Mouse (Mus musculus) forelimb bud, embryonic 11.5 days (tissue): ENCODE data around the gene Frmd4a.

Experiments
- DNase-seq: peaks from one replicate; pipeline ENCODE4 v3.0.0-alpha.2; 2012; ENCODE audit warnings: low read depth, low spot score

Frmd4a gene

DNA sequence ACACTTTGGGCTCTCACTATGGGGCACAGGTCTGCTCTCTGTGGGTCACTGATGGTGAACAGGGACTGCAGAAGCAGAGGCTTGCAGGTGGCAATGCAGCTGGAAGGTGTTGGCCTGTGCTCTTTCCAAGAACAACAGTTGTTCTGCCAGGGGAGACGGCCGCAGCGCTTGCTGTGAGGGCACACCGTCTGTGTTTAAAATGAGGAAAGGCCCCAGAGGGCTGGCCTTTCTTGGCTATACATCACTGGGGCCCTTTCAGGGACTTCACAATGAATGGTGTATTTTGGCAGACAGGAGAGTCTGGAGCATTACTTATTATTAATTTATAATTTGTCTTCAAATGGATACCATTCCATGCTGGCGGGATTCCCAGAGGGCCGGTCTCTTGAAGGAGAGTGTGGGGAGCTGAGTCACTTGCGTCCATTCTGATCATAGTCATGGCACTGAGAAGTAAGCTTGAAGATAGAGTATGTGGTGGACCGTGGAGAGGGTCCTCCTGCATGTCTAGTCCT lies 268.9 kb downstream of the Frmd4a start:
- DNase-seq, result no peak

DNA sequence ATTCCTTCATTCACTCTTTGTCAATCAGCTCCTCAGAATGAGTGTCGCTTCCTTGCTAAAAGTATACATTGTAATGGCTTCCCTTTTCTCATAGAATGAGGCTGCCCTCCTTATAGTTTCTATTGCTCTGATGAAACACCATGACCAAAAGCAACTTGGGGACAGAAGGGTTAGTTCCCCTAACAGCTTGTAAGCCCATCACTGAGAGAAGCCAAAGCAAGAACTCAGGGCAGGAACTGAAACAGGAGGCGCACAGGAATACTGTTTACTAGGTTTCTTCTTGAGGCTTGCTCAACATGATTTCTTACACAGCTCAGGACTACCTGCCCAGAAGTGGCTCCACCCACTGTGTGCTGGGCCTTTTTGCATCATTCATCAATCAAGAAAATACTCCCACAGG lies 273.0 kb downstream of the Frmd4a start:
- DNase-seq, result no peak

DNA sequence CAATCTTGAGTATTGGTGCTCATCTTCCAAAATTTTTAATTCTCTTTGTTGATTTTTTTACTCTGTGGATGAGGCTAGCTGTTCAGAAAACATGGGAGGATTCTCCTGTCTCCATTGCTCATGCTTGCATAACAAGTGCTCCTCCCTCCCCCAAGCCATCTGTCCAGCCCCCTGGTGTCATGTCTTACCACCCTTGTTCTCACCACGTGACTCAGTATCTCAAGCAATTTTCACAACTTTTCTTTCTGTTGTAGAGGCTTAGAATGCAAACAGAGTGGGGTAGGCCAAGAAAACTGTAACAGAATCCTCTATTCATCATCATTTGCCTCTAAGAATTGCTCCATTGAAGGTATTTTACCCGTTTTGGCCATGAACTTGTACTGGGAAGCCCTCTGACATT lies 273.6 kb downstream of the Frmd4a start:
- DNase-seq, result no peak

DNA sequence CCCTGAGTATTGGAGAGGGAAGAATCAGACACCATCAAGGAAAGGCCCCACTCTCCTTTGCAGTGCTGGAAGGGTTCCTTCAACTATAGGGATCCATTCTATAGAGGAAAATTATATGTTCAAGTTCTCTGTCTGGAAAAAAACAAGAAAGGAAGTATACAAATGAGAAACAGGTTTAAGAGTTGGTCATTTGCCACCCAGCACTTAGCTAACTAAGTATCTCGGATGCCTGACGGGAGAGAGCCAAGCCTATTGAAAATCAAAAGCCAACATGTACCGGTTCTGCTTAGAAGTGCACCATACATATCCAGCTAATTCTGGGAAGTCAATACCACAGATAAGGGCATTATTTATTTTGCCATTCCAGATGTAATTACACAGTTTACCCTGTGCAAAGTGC lies 274.2 kb downstream of the Frmd4a start:
- DNase-seq, result no peak

DNA sequence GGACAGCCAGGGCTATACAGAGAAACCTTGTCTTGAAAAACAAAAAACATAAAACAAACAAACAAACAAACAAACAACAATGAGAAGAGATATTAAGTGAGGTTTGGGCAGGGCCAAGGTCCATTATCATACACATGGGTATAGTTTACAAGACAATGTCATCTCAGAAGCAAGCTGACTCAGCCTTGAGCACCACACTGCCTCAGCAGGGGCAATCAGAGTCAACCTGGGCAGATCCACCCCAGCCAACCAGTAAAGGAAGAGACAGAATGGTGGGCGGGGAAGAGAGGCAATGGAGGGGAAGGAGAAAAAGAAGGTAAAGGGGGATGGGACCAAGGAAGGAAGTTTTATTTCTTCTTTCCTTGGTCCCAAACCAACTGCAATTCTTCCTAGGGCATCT lies 276.2 kb downstream of the Frmd4a start:
- DNase-seq, result no peak

DNA sequence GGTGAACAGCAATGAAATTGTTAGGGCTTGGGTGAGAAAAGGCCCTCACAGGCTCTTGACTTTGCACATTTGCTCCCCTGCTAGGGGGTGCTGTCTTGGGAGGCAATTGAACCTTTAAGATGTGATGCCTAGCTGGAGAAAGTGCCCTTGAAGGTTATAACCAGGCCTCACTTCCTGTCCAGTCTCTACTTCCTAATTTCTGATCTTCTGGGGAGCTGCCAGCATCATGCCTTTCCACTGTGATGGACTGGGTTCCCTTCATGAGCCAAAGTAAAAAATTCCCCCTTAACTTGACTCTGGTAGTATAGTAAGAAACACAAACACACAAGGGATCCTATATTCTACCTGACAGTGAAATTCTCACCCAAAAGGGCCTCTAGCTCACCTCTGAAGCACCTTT lies 278.1 kb downstream of the Frmd4a start:
- DNase-seq, result no peak

DNA sequence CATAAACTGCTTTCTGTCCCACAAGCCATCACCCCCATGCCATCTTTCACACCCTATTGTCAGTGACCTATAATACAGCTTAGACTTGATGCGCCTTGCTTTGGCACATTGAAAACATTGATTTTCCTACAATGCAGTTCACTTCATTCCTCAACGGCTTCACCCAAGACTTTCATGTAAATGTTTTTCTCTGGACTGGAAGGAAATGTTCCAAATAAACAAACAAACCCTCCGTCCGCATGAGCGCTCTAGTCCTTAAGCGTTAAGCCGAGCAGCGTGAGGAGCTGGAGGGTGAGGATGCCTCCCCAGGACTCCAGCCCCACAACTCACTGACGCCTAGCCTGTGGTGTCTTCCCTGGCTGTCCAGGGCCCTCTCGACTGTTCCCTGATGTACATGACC lies 279.4 kb downstream of the Frmd4a start:
- no peak for DNase-seq

DNA sequence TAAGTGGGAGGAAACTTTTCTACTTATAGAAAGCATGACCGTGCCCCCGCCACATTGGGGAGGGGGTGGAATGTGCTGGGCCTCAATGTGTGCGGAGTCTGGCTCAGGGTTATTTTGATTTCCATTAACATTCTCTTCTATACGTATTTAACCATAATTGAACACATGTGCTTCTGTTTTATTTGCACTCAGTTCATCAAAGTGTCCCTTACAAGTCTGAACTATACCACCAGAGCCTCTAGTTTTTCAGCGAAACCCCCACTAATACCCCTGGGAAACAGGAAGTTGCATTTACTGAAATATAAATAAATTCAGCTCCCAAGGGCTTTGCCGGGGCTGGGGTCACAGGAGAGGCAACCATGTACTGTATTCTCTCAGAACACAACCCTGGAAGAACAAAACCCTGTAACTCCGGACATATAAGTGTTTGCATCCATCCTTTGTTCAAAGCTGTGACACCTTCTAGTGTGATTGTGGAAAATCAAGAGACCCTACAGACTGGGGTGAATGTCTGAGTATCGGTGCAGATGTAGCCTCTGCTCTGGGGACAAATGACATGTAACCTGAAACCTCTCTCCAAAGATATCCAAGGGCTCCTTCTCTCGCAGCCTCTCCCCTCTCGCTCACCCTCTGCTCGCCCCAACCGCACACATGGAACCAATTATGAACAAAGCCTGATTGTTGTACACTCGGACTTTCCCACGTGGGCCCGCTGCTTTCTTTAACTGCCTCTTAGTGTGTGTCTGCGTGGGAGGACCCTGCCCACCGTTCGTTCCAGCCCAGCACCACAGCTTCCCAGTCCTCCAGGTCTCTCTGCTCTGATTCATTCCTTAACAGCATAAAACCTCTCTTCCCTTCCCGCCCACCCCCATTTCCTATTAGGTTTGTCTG lies 281.1 kb downstream of the Frmd4a start:
- peak; percentile 97 for DNase-seq

DNA sequence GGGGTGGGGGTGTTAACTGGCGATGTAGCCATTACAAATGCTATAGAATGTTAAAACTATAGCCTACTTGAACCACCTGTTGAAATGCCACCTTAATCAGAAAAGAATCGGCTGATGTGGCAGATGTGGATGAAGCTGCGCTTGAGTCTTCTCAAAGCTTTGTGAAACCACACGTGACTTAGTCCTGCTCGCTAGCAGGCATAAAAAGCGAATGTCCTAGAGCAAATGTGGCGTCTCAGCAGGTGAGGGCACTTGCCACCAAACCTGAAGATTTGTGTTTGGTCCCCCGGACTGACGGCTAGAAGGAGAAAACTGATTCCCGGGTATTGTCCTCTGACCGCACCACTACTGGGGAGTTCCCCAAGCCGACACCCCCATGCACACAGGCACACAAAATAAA lies 282.1 kb downstream of the Frmd4a start:
- no peak for DNase-seq

DNA sequence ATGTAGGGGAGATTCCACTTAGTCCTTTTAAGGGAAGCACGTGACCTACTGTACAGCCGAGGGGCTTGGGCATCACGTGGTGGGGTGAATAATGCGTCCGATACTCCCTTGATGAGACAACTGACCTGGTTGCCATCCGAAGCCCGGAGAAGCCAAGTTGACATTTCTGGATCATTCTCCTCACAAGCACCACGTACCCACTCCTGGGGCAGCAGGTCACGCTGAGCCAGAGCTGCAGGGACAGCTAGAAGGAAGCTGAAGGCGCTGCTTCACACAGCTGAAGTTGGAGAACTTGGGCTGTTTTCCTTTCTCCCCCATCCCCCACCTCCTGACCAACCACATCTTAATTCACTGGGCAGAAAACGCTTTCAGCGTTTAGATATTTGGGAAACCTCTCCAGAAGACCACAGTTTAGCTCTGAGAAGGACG lies 282.9 kb downstream of the Frmd4a start:
- peak; percentile 70 for DNase-seq

DNA sequence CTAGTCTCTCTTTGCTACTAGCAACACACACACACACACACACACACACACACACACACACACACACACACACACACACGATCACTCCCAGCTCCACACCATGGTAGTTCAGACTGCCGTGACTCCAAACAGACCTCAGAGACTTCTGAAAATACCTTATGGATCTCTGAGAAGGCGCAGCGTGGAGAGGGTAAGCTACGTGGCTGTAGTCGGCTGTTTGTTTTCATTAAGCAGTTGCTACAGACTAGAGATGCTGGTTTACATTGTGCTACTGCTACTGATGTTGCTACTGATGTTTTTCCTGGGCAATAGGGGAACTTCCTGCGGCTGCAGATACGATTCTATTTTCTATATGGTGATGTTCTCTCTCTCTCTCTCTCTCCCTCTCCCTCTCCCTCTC lies 283.3 kb downstream of the Frmd4a start:
- DNase-seq, result peak; percentile 37

DNA sequence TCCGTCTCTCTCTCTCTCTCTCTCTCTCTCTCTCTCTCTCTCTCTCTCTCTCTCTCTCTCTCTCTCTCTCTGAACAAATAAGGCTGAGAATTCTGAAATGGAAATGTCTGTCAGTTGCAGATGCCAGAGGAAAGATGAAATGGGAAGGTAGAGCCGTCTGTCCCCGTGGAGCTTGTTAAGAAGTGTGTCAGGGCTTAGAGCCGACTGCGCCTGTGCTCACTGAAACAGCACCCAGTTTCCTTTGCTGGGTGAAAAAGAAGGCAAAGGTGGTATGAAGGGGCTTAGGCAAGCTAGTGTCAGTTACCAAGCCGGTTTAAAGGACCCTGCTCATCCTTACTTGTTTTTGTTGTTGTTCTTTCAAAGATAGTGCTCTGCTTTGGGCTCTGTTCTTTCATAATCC lies 283.7 kb downstream of the Frmd4a start:
- no peak for DNase-seq

DNA sequence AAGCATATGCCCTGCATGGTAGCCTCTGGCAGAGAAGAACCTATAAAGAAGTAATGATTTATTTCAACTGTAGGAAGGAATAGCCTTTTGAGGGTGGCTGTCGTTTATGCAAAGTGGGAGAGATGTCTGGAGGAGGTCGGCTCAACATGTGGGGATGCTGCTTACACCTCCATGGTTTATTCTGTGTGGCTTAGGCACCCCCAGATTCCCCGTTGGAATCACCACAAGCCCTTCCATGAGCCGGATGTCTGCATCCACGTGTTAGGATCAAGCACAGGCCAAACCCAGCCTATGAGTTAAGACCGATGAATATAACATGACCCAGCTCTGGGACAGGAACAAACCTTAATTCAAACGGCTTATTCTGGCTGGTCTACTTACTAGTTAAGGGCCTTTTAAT lies 284.2 kb downstream of the Frmd4a start:
- no peak for DNase-seq

DNA sequence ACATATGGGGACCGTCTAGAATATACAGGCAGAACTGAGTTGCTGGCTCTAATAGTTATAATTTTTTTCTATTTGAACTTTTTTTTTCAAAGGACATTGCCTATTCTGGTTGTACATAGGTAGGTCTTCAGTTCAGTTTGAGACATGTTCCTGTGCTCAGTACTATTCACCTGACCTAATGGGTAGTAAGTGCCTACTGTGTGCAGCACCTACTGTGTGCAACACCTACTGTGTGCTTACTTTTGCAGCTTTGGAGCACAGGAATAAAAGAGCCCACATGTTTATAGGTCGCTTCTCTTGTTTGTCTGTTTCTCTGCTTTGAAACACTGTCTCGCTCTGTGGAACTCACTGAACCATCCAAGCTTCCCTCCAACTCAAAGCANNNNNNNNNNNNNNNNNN lies 284.6 kb downstream of the Frmd4a start:
- DNase-seq, result no peak

DNA sequence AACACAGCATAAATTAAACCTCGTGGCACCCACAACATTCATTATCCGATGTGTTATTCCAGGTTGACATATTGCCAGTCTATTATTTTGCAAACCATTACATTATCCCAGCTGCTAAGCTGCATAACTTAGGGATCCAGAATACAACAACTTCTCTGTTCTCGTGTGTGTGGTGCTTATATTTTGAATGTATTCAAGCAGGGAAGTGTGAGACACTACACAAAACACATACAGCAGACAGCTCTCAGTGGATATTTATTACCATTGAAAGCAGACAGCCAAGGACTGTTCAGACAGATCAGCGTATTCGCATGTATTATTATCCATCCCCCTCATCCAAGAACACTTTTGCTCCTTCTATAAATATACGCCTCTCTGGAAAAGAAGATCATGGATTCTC lies 289.6 kb downstream of the Frmd4a start:
- no peak for DNase-seq

DNA sequence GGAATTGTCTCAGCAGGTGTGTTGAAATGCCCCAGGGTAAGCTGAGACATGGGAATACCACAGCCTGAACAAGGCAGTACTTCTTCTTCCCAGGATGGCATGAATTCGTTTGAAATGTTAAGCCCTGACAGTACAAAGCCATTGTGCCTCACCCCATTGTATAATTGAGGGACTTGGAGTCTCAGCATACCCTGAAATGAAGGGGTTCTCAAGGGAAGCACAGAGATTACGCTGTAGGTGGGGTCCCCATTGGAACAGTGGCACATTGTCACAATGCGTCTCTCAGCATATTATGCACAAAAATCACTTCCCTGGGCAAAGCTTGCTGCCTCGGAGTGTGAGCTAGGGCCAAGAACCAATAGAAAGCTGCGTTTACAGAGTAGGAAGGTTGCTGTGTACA lies 297.0 kb downstream of the Frmd4a start:
- DNase-seq, result no peak

DNA sequence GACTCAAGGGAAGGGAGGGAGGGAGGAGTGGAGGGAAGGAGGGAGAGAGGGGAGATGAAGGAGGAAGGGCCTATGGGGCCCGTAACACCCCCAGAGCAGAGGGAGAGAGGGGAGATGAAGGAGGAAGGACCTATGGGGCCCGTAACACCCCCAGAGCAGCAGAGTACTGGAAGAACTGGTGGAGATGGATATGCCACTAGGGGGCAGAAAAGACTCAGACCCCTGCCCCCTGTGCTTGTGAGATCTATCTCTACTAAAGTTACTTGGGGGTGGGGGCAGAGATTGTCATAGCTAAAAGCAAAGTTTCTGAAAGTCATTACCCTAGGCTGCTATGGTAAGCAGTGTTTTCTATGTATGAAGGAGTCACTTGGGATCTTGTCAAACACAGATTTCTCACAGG lies 299.1 kb downstream of the Frmd4a start:
- no peak for DNase-seq

DNA sequence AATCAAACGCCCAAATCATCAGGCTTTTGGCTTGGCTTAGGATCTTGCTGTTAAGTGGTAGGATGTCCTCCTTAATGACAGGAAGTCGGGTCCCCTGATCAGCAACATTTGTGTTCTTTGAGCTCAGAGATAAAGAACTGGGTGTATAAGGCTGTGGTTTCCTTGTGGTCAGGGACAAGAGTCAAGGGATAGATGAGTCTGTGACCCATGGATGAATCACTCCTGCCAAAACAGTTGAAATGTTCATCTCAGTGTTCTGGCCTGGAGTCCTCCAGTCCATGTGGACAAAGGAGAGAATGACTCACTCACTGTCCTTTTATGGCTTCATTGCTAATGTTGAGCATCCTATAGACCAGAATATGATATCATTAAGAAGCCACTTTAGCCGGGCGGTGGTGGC lies 300.6 kb downstream of the Frmd4a start:
- no peak for DNase-seq

DNA sequence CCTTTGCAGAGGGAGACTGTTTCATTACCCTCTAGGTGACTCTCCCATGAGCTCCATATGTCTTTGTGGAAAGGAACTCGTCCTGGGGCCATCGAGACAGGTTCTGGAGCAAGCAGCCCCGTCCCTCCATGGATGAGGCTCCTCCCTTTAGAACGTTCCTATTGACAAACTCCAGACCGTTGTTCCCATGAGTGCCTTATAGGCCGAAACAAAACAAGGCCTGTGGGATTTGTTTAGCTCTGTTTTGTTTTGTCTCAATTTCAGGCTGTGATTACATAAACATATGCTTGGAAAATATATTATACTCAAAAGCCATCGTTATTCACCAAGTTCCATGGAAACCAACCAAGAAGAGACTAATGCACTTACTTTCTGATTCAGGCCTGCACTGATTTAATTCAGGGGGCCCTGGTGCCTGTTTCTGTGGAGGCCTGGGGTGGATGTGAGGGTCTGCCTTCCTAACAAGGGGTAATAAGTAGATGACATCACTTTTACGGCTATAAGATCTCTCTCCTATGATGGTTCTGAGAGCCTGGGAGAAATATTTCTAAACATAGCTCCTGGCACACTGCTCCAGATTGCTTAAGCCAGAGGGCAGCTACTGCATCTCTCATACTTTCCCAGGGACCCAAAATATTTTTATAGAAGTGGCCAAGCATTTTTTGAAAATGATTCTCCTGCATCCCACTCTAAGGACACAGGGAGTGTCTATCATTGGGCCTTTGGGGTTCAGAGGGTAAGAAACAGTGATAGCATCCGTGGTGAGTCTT lies 308.9 kb downstream of the Frmd4a start:
- no peak for DNase-seq

DNA sequence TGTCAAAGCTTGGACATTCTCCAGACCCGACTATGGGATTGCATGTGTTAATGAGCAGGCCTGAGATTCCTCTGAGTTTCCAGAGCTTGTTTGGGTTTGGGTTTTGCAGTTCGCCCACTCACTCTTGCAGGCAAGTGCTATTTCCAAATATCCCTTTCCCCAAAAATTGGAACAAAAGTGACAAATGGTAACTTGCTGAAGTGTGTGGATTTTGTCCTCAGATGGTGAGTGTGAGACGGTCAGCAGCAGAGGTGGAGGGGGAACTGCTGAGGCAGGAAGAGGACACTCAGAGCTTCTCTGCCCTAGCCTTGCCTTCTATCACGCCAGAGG lies 309.5 kb downstream of the Frmd4a start:
- no peak for DNase-seq

DNA sequence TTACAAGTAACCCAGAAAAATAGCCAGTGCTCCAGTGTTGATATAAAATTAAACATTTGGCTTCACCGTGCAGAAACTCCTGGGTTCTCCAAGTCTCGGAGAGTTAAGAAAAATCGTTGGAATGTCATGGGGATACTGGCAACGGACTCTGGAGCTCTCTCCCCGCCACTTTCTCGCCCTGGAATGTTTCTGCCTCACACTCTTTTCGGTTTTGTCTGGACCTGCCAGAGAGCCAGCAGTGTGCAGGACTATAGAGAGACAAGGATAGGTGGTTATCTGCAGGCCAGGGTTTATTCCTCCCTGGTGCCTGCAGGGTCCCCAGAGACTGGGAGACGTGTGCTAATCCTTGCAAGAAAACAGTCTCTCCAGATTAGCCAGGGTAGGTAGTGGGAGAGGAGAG lies 314.9 kb downstream of the Frmd4a start:
- no peak for DNase-seq

DNA sequence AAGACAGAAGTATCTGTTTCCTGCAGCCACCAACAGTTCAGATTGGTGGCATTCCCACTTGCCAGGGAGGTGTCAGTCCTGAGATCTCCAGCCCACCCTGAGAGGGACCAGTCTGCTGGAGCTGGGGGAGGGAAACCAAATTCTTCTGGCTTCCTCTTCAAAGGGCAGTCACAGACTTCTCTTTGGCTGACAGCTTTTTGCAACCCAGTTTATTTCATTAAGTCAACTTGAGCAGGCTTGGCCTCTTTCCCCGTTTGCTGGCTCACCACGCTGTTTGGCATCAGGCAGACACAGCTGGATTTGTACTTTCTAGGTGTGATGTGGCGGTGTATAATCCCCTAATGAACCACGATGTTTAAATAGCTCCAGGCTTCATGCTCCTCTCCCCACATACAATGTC lies 316.7 kb downstream of the Frmd4a start:
- DNase-seq, result no peak

DNA sequence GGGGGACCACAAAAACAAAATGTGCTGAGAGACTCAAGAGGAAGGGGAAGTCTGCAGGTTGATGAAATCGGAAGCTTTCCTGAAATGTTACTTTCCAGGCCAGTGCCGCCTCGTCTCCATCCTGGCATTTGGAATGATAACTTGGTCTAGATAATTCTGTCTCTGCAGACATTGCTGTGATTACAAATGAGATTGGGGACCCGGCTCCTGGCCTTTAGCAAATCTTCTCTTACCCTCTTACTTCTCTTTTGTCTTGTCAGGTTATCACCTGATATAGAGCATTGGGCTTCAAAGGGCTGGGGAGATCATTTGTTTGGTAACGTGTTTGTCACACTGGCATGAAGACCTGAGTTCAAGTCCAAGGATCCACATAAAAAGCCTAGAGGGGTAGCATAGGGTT lies 317.4 kb downstream of the Frmd4a start:
- DNase-seq, result no peak
